Mouse (Mus musculus): Measurements from ENCODE around the gene Mtmr12. TPM values are rescaled to one million over a fixed set of nuclear protein-coding genes. Genes with fewer than 3 reads are reported as not detected.

Mtmr12 gene
- polyA plus RNA-seq, 1 experiment from 2014 or later = 17.2 TPM

- Histone ChIP-seq H3K4me1 (ENCODE audit: control insufficient read depth, insufficient read depth, low read length) (0 out of 2 replicates have a peak, but pooled peaks cover 4% of the 10 kb centered on the region), H3K27me3 (ENCODE audit: control insufficient read depth, insufficient read depth, low read length) (no peaks in the 10 kb centered on the region), H3K4me2 (ENCODE audit: low read depth, low read length) (no peak overlapping the region), H3K36me3 (ENCODE audit: control insufficient read depth, insufficient read depth, low read length) (no peaks in the 10 kb centered on the region), H3K9me3 (replicated peaks; ENCODE audit: control insufficient read depth, low read length) (no peaks in the 10 kb centered on the region), H3K4me3 (replicated peaks; ENCODE audit: low read length) (no peak overlapping the region), H3K27ac (ENCODE audit: low read length) (no peak overlapping the region), H3K9ac (ENCODE audit: low read length) (no peak overlapping the region)
- 73% methylated on average over 5 of the region's 5 CpGs for WGBS
- no peak for ATAC-seq (ENCODE audit: insufficient read depth, low FRiP score)
These were observed 112.5 kb downstream of the Mtmr12 start for GRCm38 (mm10) chr15:12317290-12317689.

GRCm38 (mm10) chr15:12318451-12318850 lies 113.6 kb downstream of the Mtmr12 start:
- WGBS = 77% methylated on average over 8 of the region's 8 CpGs
- Histone ChIP-seq H3K9ac (ENCODE audit: low read length) (no peak overlapping the region), H3K4me3 (replicated peaks; ENCODE audit: low read length) (no peak overlapping the region), H3K4me2 (ENCODE audit: low read depth, low read length) (no peak overlapping the region), H3K4me1 (ENCODE audit: control insufficient read depth, insufficient read depth, low read length) (0 out of 2 replicates have a peak, but pooled peaks cover 4% of the 10 kb centered on the region), H3K27ac (ENCODE audit: low read length) (no peak overlapping the region), H3K36me3 (ENCODE audit: control insufficient read depth, insufficient read depth, low read length) (no peaks in the 10 kb centered on the region), H3K27me3 (ENCODE audit: control insufficient read depth, insufficient read depth, low read length) (no peaks in the 10 kb centered on the region), H3K9me3 (replicated peaks; ENCODE audit: control insufficient read depth, low read length) (no peaks in the 10 kb centered on the region)
- ATAC-seq (ENCODE audit: insufficient read depth, low FRiP score) = no peak

GRCm38 (mm10) chr15:12319889-12320288 lies 115.1 kb downstream of the Mtmr12 start:
- WGBS = 52% methylated on average over 5 of the region's 5 CpGs
- Histone ChIP-seq H3K4me1 (ENCODE audit: control insufficient read depth, insufficient read depth, low read length) (peaks cover 13% of the 10 kb centered on the region; the same call in 1 of the 2 replicates), H3K27me3 (ENCODE audit: control insufficient read depth, insufficient read depth, low read length) (no peaks in the 10 kb centered on the region), H3K36me3 (ENCODE audit: control insufficient read depth, insufficient read depth, low read length) (no peaks in the 10 kb centered on the region), H3K9me3 (replicated peaks; ENCODE audit: control insufficient read depth, low read length) (no peaks in the 10 kb centered on the region), H3K9ac (ENCODE audit: low read length) (no peak overlapping the region), H3K27ac (ENCODE audit: low read length) (no peak overlapping the region), H3K4me3 (replicated peaks; ENCODE audit: low read length) (no peak overlapping the region), H3K4me2 (ENCODE audit: low read depth, low read length) (peak overlapping the region; percentile 81)
- ATAC-seq (ENCODE audit: insufficient read depth, low FRiP score) = no peak

GRCm38 (mm10) chr15:12320441-12321090 lies 115.7 kb downstream of the Mtmr12 start:
- ATAC-seq (ENCODE audit: insufficient read depth, low FRiP score) = peak; percentile 23
- H3K4me1 ChIP-seq (ENCODE audit: control insufficient read depth, insufficient read depth, low read length) = peaks cover 13% of the 10 kb centered on the region; the same call in 1 of the 2 replicates
- H3K9me3 ChIP-seq (replicated peaks; ENCODE audit: control insufficient read depth, low read length) = no peaks in the 10 kb centered on the region
- under 1% methylated on average over 22 of the region's 22 CpGs for WGBS
- H3K27me3 ChIP-seq (ENCODE audit: control insufficient read depth, insufficient read depth, low read length) = no peaks in the 10 kb centered on the region
- peak overlapping the region; percentile 82 for H3K27ac ChIP-seq (ENCODE audit: low read length)
- no peaks in the 10 kb centered on the region for H3K36me3 ChIP-seq (ENCODE audit: control insufficient read depth, insufficient read depth, low read length)
- H3K9ac ChIP-seq (ENCODE audit: low read length) = peak overlapping the region; percentile 75
- H3K4me2 ChIP-seq (ENCODE audit: low read depth, low read length) = peak overlapping the region; percentile 81
- H3K4me3 ChIP-seq (replicated peaks; ENCODE audit: low read length) = peak overlapping the region; percentile 100

GRCm38 (mm10) chr15:12321091-12321787 lies 116.4 kb downstream of the Mtmr12 start, which contains the start of gene Golph3:
Gene Golph3 (plus strand): TSS chr15:12321450.
- no peaks in the 10 kb centered on the region for H3K27me3 ChIP-seq (ENCODE audit: control insufficient read depth, insufficient read depth, low read length)
- WGBS = under 1% methylated on average over 74 of the region's 74 CpGs
- peak within 1 kb of the TSS; percentile 89 for H3K27ac ChIP-seq (ENCODE audit: low read length)
- peaks cover 16% of the 10 kb centered on the region; the same call in 1 of the 2 replicates for H3K4me1 ChIP-seq (ENCODE audit: control insufficient read depth, insufficient read depth, low read length)
- H3K4me3 ChIP-seq (replicated peaks; ENCODE audit: low read length) = peak within 1 kb of the TSS; percentile 100
- H3K36me3 ChIP-seq (ENCODE audit: control insufficient read depth, insufficient read depth, low read length) = no peaks in the 10 kb centered on the region
- H3K9me3 ChIP-seq (replicated peaks; ENCODE audit: control insufficient read depth, low read length) = no peaks in the 10 kb centered on the region
- peak; percentile 92 for ATAC-seq (ENCODE audit: insufficient read depth, low FRiP score)
- H3K9ac ChIP-seq (ENCODE audit: low read length) = peak within 1 kb of the TSS; percentile 100
- peak within 1 kb of the TSS; percentile 88 for H3K4me2 ChIP-seq (ENCODE audit: low read depth, low read length)

GRCm38 (mm10) chr15:12321788-12322621 lies 117.2 kb downstream of the Mtmr12 start, which contains the start of gene 1810049J17Rik:
Gene 1810049J17Rik (minus strand): TSS chr15:12321899.
- peak within 1 kb of the TSS; percentile 88 for H3K4me2 ChIP-seq (ENCODE audit: low read depth, low read length)
- no peaks in the 10 kb centered on the region for H3K9me3 ChIP-seq (replicated peaks; ENCODE audit: control insufficient read depth, low read length)
- H3K27me3 ChIP-seq (ENCODE audit: control insufficient read depth, insufficient read depth, low read length) = no peaks in the 10 kb centered on the region
- peaks cover 16% of the 10 kb centered on the region; the same call in 1 of the 2 replicates for H3K4me1 ChIP-seq (ENCODE audit: control insufficient read depth, insufficient read depth, low read length)
- peak within 1 kb of the TSS; percentile 100 for H3K9ac ChIP-seq (ENCODE audit: low read length)
- peak; percentile 31 for ATAC-seq (ENCODE audit: insufficient read depth, low FRiP score)
- WGBS = under 1% methylated on average over 65 of the region's 70 CpGs
- H3K27ac ChIP-seq (ENCODE audit: low read length) = peak within 1 kb of the TSS; percentile 89
- peak within 1 kb of the TSS; percentile 100 for H3K4me3 ChIP-seq (replicated peaks; ENCODE audit: low read length)
- H3K36me3 ChIP-seq (ENCODE audit: control insufficient read depth, insufficient read depth, low read length) = no peaks in the 10 kb centered on the region

GRCm38 (mm10) chr15:12322676-12323402 lies 118.0 kb downstream of the Mtmr12 start:
- peak overlapping the region; percentile 89; the same call in 1 of the 2 replicates for H3K27ac ChIP-seq (ENCODE audit: low read length)
- peak overlapping the region; percentile 100 for H3K4me3 ChIP-seq (replicated peaks; ENCODE audit: low read length)
- no peaks in the 10 kb centered on the region for H3K36me3 ChIP-seq (ENCODE audit: control insufficient read depth, insufficient read depth, low read length)
- ATAC-seq (ENCODE audit: insufficient read depth, low FRiP score) = no peak
- H3K9me3 ChIP-seq (replicated peaks; ENCODE audit: control insufficient read depth, low read length) = no peaks in the 10 kb centered on the region
- peak overlapping the region; percentile 100 for H3K9ac ChIP-seq (ENCODE audit: low read length)
- H3K27me3 ChIP-seq (ENCODE audit: control insufficient read depth, insufficient read depth, low read length) = no peaks in the 10 kb centered on the region
- WGBS = 9% methylated on average over 9 of the region's 9 CpGs
- peaks cover 16% of the 10 kb centered on the region; the same call in 1 of the 2 replicates for H3K4me1 ChIP-seq (ENCODE audit: control insufficient read depth, insufficient read depth, low read length)
- peak overlapping the region; percentile 88 for H3K4me2 ChIP-seq (ENCODE audit: low read depth, low read length)

All from stomach, embryonic 16.5 days (tissue).